Mouse (Mus musculus): Measurements from ENCODE around the gene Stxbp6.

Stxbp6 gene

DNA sequence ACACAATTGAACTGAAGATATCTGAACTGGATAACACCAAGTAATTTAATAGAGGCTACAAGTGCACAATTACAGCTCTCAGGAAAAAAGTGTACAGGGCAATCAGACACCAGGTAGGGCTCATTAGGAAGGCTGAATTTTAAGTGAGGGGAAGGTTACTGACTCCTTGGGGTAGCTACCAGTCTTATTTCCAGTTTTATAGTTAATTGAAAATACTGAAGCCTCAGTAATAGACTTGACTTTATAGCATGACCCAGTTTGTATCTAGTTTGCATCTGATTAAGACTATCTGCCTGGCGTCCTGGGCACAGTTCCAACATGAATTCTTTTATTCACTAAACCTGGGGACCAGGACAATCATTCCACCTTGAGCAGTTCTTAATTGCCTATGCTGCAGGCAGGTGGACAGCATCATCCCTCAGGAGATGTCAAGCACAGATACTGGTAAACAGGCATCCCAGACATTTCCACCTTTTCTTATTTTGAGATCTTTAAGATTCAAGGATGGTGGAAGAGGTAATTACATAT is 171.2 kb downstream of the Stxbp6 start:
- no peak for DNase-seq

DNA sequence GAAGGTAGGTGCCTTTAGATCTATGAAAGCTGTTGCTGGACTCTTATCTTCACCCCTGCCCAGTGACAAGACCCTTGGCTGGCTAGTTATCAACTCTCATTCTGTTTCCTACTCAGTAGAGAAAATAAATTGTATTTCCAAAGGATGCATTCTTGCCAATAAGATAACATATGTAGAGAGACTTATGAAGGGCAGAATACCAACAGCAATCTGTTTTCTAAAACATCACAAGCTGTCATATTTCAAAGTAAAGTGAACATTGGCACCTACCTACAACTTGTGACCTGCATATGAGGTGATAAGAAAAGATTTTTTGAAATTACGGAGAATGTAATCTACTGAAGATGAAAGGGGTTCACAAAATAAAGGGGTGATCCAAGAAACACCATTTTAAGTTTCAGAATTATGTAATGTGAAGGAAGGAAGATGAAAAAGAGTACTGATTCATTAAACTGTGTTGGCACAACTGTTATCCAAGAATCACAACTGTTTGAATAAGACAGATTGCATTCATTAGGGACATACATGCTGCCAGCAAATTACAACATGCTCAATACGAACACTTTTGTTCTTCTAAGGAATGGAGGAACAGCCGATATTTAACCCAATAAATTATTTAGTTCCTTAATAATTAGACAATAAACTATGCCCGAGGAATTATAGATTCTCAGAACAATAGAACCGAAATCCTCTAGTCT is 175.2 kb downstream of the Stxbp6 start:
- no peak for DNase-seq

DNA sequence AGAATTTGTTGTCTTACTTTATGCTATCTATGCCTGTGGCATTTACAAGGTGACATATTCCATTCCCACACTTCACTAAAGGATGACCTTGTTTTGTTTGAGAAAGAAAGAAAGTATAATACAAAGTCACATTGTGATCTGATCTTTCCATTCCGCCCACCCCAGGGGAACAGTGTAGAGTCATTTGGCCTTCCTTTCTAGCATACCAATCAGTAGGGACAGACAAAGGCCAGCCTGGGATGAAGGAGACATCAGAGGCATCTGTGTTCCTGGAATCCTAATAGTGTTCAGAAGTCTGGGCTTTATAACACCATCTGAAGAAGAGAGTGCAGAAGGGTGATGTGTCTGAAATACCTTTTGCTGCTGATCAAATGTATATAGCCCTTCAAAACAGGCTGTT is 178.0 kb downstream of the Stxbp6 start:
- DNase-seq = no peak

GRCm38 (mm10) chr12:44889677-44890393 is 184.7 kb downstream of the Stxbp6 start:
- DNase-seq = no peak

DNA sequence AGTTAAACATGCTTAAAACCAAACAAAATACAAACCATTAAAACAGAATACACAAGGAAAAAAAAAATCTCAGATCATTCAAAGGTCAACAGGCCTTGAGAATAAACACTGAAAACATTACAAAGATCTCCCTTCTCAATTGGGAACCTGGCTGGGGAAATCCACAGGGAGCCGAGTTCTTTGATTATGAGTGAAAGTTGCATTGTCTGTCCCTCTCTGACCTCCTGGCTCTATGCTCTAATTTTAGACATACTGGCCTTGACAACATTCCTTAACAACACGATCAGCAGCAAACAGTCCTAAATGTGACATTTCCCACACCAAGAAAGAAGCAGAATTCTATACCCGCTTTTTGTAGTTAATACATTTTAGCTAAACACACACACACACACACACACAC is 187.7 kb downstream of the Stxbp6 start:
- DNase-seq = no peak

DNA sequence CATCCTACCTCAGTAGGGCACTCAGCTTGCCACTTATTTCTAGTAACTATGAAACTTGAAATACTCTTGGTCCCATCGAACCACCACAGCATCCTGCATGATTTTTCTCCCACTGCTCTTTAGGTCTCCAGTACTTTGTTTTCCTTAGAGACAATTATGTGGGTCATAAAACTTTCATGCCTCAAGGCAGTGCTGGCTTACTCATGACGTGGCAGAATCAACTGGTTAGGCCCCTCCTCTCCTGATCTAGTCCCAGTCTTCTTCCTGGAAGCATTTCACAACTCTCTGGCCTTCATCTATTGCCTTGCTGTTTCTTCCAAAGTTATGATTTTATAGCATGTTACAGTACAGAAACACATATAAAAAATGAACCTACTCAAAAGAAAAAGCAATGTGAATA is 201.8 kb downstream of the Stxbp6 start:
- DNase-seq = no peak

DNA sequence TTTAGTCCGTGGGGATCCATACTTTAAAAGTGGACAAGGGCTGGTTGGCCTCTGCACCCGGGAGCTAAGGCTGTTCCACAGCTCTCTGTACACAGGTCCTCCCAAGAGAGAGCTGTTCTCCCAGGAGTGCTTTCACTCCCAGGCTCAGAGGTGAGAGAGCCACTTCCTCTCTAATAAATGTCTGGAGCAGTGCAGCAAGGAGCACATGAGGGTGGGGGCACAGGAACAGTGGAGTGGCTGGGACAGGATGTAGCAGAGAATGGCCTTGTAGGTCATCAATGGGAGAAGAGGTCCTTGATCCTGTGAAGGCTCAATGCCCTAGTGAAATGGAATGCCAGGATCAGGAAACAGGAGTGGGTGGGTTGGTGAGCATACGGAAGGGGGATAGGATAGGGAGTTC is 209.1 kb downstream of the Stxbp6 start:
- DNase-seq = no peak

GRCm38 (mm10) chr12:44859454-44859853 is 215.1 kb downstream of the Stxbp6 start:
- DNase-seq = no peak

DNA sequence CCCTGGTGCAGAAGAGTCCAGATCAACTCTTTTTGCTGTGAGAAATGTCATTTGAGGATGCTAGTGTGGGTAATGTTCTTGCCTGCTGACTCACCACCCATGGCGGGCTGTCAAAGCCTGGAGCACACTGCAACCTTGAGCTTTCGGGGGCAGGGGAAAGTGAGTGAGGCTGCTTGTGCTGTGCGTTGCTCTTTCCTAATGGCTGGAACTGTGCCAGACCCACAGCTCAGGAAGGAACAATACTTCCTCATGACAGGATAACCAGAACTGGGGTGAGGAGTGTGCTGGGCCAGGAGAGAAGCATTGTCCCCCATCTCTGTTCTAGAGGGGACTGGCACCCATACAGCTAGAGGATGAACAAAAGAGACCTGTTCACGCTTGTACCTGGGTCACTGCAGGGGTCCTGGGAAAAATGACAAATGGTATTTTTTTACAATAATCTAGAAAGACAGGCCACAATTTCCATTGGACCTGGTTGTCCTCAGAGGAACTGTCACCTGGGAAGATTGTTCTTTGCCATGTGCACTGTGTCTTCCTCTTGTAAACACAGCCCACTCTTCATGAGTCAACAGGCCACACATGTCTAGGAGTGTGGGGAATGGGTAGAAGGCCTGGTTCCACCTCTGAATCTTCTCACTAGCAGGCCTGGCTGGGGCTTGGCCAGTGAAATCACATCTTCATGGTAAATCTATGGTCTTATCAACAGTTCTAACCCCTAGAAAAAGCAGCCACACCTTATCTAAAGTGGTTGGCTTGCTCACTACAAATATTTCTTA is 216.2 kb downstream of the Stxbp6 start:
- DNase-seq = no peak

DNA sequence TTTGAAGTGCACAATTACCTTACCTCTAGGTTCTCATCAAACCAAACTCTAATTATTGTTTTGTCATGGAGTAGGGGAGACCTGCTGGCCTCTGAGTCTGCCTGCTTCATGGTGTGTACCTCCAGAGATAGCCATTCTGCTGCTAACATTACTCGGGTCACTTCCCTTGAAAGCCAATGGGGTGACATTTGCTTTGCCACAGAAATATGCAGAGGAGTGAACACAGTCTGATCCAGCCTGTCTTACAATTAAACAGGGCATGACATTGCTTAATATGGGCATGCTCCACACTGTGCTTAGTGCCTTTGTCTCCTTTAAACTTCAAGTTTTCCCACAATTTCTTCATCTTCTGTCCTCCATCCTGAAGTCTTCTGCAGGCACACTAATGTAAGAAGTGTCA is 222.5 kb downstream of the Stxbp6 start:
- no peak for DNase-seq

GRCm38 (mm10) chr12:44850516-44850915 is 224.0 kb downstream of the Stxbp6 start:
- no peak for DNase-seq

- peak in 1 of 2 experiments; percentile 1 for DNase-seq
Measured at GRCm38 (mm10) chr12:44848483-44849221, 225.9 kb downstream of the Stxbp6 start.

DNA sequence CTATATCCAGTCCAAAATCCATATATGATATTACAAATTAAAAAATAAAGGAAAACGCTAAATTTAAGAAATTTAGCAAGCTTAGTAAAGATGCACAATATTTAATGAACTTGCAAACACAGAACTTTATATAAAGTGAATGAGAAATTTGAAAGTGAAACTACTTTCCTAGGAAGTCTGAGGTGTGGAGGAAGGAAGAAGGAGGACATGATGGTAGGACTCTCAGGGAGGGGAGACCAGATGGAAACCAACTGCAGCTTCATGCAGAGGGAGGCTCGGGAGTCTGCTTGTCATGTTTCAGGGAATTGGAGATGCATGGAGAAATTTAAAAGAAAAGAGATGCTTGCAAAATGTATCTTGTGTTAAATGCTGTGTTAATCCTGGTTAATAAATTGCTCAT is 233.9 kb downstream of the Stxbp6 start:
- no peak for DNase-seq

DNA sequence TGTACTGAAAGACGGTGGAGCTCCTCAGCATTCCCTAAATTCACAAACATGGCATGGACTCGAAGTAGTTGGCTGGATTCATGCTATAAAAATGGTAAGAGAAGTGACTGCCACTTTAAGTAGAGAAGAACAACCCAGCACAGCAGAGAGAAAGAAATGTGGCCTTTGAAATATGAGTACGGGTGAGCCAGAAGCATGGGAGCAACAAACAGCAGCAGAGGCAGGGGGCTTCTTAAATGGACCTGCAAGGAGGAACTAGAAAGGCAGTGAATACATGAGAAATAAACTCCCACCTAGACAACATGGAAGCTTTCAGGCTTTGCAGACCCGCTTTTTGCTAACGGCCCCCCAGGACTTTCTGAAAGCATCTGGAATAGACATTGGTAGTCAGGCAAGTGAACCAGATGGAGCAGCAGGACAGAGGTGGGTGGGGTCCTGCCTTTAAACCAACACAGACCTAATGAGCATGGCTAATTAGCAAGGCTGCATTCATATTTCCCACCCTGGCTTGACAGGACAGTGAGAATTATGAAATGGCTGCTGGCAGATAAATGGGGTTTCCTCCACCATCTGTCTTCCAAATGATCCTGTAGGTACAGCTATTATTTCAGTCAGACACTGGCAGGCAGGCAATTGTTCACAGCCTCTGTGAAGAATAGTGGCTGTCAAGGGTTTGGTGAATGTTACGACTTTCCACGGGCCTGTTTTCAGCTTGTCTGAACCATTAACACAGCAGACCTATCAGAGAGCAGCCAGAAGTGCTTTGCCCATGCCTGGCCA is 234.7 kb downstream of the Stxbp6 start:
- no peak for DNase-seq

DNA sequence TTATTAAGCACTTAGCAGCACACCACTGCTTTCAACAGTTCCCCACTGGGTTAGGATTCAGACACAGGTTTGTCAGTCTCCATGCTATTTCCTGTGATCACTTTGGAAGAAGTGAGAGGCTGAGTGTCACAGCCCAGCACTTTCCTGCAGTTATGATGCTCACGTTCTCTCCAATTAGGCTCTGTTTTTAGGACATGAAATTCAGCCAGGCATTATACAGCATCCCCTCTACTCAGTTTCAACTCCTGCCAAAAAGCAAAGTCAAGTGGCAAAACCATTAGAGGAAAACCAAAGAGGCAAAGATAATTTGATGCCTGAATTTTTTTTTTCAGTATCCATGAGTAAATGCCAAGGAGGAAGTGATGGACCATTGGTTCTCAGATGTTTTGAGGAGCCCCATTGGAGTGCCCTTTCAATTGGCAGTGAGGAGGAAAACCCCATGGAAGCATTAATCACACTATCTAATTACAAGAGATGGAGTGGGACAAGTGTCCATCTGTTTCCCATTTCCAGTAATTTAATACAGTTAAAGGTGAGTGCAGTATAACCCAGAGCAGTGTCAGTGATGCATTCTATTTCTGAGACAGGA is 238.5 kb downstream of the Stxbp6 start:
- no peak for DNase-seq

DNA sequence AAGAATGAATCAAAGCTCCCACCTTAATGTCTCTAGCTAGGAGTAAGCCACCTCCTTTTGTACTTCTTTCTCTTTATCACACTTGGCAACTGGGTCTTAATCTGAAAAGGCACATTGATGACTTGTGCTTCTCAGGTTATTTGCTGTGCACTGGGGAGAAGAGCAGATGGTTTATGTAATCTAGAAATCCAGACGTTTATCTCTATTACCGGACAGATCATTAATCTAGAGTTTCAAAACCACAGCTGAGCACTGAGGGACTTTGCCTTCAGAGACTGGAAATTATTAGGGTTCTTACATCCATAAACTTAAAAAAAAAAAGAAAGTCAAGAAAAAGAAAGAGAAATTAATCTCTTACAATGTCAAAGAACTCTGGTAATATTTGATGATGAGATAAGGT is 262.6 kb downstream of the Stxbp6 start:
- DNase-seq = no peak

GRCm38 (mm10) chr12:44804213-44804612 is 270.3 kb downstream of the Stxbp6 start:
- no peak for DNase-seq

Measured in B cell, adult 2 months (primary cell).